Mouse (Mus musculus) kidney, embryonic 15.5 days (tissue): ENCODE results near the gene Tmprss12. TPM values are rescaled to one million over a fixed set of nuclear protein-coding genes. Genes with fewer than 3 reads are reported as not detected.
"Not testable (repeated sequence)": the region's sequence is repeated elsewhere in the genome, so short reads cannot be mapped to it uniquely, and the experiment has no call there.

ENCODE experiments used
- ATAC-seq: fragments of 200-750 bp; cut with Nextera tagmentation; replicated peaks from 2 replicates; pipeline ENCODE4 v1.8.0; 2017; ENCODE audit warnings: moderate TSS enrichment; ENCODE audit not compliant: low FRiP score
- H3K27ac ChIP-seq: fragments of 300-500 bp; sonication (generic); 2 replicates; pipeline ENCODE4 v1.5.1; 2015; ENCODE audit warnings: mild to moderate bottlenecking, inconsistent platforms
- H3K27me3 ChIP-seq: fragments of 300-500 bp; sonication (generic); 2 replicates; pipeline ENCODE4 v1.6.1; 2015; ENCODE audit warnings: inconsistent platforms
- H3K36me3 ChIP-seq: fragments of 300-500 bp; sonication (generic); 2 replicates; pipeline ENCODE4 v1.6.1; 2015; ENCODE audit warnings: inconsistent platforms
- H3K4me1 ChIP-seq: fragments of 300-500 bp; sonication (generic); 2 replicates; pipeline ENCODE4 v1.6.1; 2015; ENCODE audit warnings: inconsistent platforms
- H3K4me2 ChIP-seq: fragments of 300-500 bp; sonication (generic); 2 replicates; pipeline ENCODE4 v1.6.1; 2015; ENCODE audit warnings: moderate library complexity, mild to moderate bottlenecking, inconsistent platforms
- H3K4me3 ChIP-seq: fragments of 300-500 bp; sonication (generic); replicated peaks from 2 replicates; pipeline ENCODE4 v1.5.1; 2015; ENCODE audit warnings: mild to moderate bottlenecking, inconsistent platforms
- H3K9ac ChIP-seq: fragments of 300-500 bp; sonication (generic); 2 replicates; pipeline ENCODE4 v1.6.1; 2015; ENCODE audit warnings: mild to moderate bottlenecking, inconsistent platforms
- H3K9me3 ChIP-seq: fragments of 300-500 bp; sonication (generic); replicated peaks from 2 replicates; pipeline ENCODE4 v1.6.1; 2016; ENCODE audit warnings: inconsistent platforms
- WGBS: fragments of 180-500 bp; shearing (Covaris S2); methylation state at CpG from one replicate; pipeline ENCODE4 v1.1.7; 2015; ENCODE audit warnings: mixed read lengths; 5-methylcytosine and 5-hydroxymethylcytosine counted together
- polyA plus RNA-seq: library from polyadenylated mRNA; unstranded; fragments of >200 nt; fragmentation: Nextera tagmentation; extraction: Ambion mirVana; gene quantifications from 2 replicates; pipeline ENCODE4 v1.2.1, GENCODE M21; 2015

The Tmprss12 gene
- polyA plus RNA-seq, 1 experiment from 2014 or later: not detected

DNA sequence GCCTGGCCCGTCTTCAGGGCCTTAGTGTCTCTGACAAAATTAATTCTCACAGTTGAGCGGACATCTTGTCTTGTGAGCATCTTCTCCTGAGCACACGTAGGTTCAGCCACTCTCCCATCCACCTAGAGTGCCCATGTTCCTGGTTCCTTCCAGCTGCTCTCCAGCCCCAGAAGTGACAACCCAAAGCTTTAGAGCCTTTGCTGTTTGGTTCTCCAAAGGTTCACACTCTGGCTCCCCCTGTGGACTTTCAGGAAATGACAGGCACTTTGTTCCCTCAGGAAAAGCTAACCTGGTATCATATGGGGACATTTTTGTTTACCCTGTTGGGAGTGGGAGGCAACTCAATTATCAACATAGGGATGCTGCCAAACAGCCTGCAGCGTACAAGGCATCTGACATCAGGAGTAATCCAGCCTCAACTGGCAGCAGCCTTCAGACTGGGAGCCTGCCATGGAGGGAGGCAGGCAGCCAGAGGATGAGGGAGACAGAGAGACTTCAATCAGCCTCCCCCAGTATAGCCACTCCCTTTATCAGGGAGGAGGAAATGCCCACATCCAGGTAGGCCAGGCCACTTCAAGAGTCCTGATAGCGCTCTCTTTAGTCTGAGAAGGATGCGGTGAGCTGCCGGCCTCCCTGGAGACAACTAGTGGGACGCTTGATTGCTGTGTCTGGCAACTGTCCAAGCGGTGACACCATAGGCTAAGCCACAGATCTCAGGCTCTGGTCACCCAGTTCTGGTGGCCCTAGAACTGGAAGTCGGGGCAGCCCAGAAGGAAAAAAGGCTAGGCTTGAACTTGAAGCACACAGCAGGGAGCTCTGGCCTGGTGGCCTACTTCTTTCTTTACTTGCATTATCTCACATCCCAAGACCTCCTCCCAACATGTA lies 51.7 kb downstream of the Tmprss12 start:
- not testable (repeated sequence) for H3K27ac ChIP-seq, H3K9ac ChIP-seq, H3K4me3 ChIP-seq, H3K36me3 ChIP-seq, H3K4me2 ChIP-seq, H3K9me3 ChIP-seq, H3K4me1 ChIP-seq, H3K27me3 ChIP-seq
- ATAC-seq: 0 out of 2 replicates have a peak, but pooled peaks have one; percentile 29
- WGBS: 55% methylated on average over 3 of the region's 10 CpGs

- H3K4me3 ChIP-seq: no peak within 1 kb of the TSS
- WGBS: 70% methylated on average over 10 of the region's 10 CpGs
- H3K4me1 ChIP-seq: no peaks in the 10 kb centered on the region
- H3K27me3 ChIP-seq: no peaks in the 10 kb centered on the region
- H3K9me3 ChIP-seq: no peaks in the 10 kb centered on the region
- H3K27ac ChIP-seq: no peak within 1 kb of the TSS
- no peaks in the 10 kb centered on the region for H3K36me3 ChIP-seq
- no peak for ATAC-seq
- H3K9ac ChIP-seq: no peak within 1 kb of the TSS
- no peak within 1 kb of the TSS for H3K4me2 ChIP-seq
Measured at GRCm38 (mm10) chr15:100334629-100335028, 54.0 kb downstream of the Tmprss12 start, which contains the start of gene Mettl7a3. Gene Mettl7a3, plus strand, starts transcription at chr15:100334929.

DNA sequence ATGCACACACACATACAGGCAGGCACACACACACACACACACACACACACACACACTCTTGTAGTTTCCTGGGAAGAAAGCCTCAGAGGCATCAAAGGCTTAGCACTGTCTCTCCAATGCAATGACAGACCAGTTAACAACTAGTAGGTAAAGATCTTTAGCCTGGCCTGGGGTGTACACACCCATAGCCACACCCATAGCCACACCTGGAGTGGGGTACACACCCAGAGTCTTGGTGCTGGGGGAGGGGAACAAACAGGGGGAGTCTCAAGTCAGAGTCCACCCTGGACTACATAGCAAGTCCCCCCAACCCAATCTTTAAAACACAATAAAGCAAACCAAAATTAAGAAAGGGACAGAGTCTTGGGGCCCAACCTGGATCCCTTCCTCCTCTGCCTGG lies 56.7 kb downstream of the Tmprss12 start:
- not testable (repeated sequence) for H3K4me1 ChIP-seq, H3K27me3 ChIP-seq, H3K27ac ChIP-seq, H3K9me3 ChIP-seq, H3K4me3 ChIP-seq, H3K9ac ChIP-seq, H3K36me3 ChIP-seq, H3K4me2 ChIP-seq, ATAC-seq

- not testable (repeated sequence) for H3K27me3 ChIP-seq, ATAC-seq, H3K4me1 ChIP-seq, H3K27ac ChIP-seq, H3K9me3 ChIP-seq, H3K4me3 ChIP-seq, H3K4me2 ChIP-seq, H3K36me3 ChIP-seq, H3K9ac ChIP-seq
- 34% methylated on average over 10 of the region's 10 CpGs for WGBS
Measured at GRCm38 (mm10) chr15:100337847-100338246, 57.2 kb downstream of the Tmprss12 start.

DNA sequence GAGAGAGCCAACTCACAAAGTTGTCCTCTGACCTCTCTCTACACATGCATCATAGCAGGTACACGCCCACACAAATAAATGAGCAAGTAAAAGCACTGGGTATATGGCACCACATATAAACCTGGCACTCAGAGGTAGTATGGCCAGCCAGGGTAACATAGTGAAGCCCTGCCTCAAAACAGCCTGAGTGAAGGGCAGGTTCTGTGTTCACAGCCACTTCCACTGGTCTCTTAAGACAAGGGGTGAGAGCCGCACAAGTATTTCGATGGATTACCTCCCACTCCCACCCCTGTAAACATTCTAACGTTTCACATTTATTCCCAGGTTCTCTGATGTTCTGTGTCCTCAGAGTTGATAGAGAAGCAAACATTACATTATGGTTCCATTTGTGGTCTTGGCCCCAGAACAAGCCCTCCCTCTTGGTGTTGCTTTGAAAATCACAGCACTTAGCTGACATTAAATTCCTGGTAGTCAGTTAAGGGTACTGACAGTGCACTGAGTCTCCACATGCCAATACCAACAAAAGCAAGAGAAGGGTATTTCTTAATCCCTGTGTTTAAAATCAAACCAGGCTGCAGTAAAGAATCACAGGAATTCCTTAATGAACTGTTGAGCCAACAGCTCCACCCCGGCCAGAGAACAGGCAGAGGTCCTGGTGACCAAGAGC lies 60.8 kb downstream of the Tmprss12 start:
- not testable (repeated sequence) for H3K36me3 ChIP-seq, H3K27ac ChIP-seq, H3K4me2 ChIP-seq, H3K9me3 ChIP-seq, H3K4me3 ChIP-seq, H3K9ac ChIP-seq, ATAC-seq, H3K4me1 ChIP-seq, H3K27me3 ChIP-seq
- WGBS: 61% methylated on average over 5 of the region's 5 CpGs

Other genes starting within 250 kb of the Tmprss12 start
- 10.4 and 11.6 TPM in 2 replicates for gene Dip2b, start 242.2 kb upstream of the Tmprss12 start, polyA plus RNA-seq
- 49.7 and 51.1 TPM in 2 replicates for gene Atf1, start 53.0 kb upstream of the Tmprss12 start, polyA plus RNA-seq
- 13.2 and 18.4 TPM in 2 replicates for gene Mettl7a1, start 23.3 kb downstream of the Tmprss12 start, polyA plus RNA-seq
- 0.17 TPM in 1 of 2 replicates, not detected in the other for gene Mettl7a3, start 54.1 kb downstream of the Tmprss12 start, polyA plus RNA-seq
- gene Methig1, start 72.3 kb downstream of the Tmprss12 start, polyA plus RNA-seq: 0.94 and 1.5 TPM in 2 replicates
- gene Mettl7a2, start 72.4 kb downstream of the Tmprss12 start, polyA plus RNA-seq: 0.26 TPM in 1 of 2 replicates, not detected in the other
- gene Higd1c, start 83.7 kb downstream of the Tmprss12 start, polyA plus RNA-seq: 0.64 and 1.7 TPM in 2 replicates
- gene Gm5475, start 141.3 kb downstream of the Tmprss12 start, polyA plus RNA-seq: 0.15 and 0.25 TPM in 2 replicates
- 26.8 and 28.2 TPM in 2 replicates for gene Slc11a2, start 144.2 kb downstream of the Tmprss12 start, polyA plus RNA-seq
- 27.5 and 27.8 TPM in 2 replicates for gene Letmd1, start 188.2 kb downstream of the Tmprss12 start, polyA plus RNA-seq
- gene Csrnp2, start 214.7 kb downstream of the Tmprss12 start, polyA plus RNA-seq: 16.0 and 16.9 TPM in 2 replicates